In genomic region chr14:97586962-97587361, GRCm38 (mm10) we compare ENCODE assay signal across 9 mouse cellular contexts.
DNase-seq lines count a peak whose midpoint lies in the region; ATAC-seq and TF ChIP-seq lines count a peak whose summit lies in the region.
"Had no signal": no experiment of that assay in that cellular context is flagged by ENCODE, and none has a peak within 500 bp of the region (broad histone marks: within the 10 kb centered on the region; RNA-seq: fewer than 3 reads in every experiment).

No protein-coding gene starts in this region.

- H3K4me1 ChIP-seq in heart, postnatal 0 days (ENCODE audit: control insufficient read depth, insufficient read depth): peaks cover 3% of the 10 kb centered on the region
- H3K4me1 ChIP-seq in hindbrain, embryonic 12.5 days: peaks cover 6% of the 10 kb centered on the region
- H3K4me1 ChIP-seq in midbrain, embryonic 12.5 days: peaks cover 7% of the 10 kb centered on the region
- no peaks in the 10 kb centered on the region for H3K4me1 ChIP-seq in heart, embryonic 10.5 days

- no peaks in the 10 kb centered on the region for H3K36me3 ChIP-seq in heart, postnatal 0 days (replicated peaks; ENCODE audit: control insufficient read depth, insufficient read depth, low read length)
- H3K36me3 ChIP-seq in hindbrain, embryonic 12.5 days: no peaks in the 10 kb centered on the region
- no peaks in the 10 kb centered on the region for H3K36me3 ChIP-seq in midbrain, embryonic 12.5 days
- no peaks in the 10 kb centered on the region for H3K36me3 ChIP-seq in heart, embryonic 10.5 days

- WGBS in heart, postnatal 0 days: 13% methylated on average over 4 of the region's 4 CpGs
- WGBS in hindbrain, embryonic 12.5 days: 16% methylated on average over 4 of the region's 4 CpGs
- WGBS in midbrain, embryonic 12.5 days: 14% methylated on average over 4 of the region's 4 CpGs
- WGBS in heart, embryonic 10.5 days: 28% methylated on average over 4 of the region's 4 CpGs

- no peak overlapping the region for H3K27ac ChIP-seq in heart, postnatal 0 days (ENCODE audit: low read depth)
- no peak overlapping the region for H3K27ac ChIP-seq in hindbrain, embryonic 12.5 days
- no peak overlapping the region for H3K27ac ChIP-seq in midbrain, embryonic 12.5 days (replicated peaks)
- H3K27ac ChIP-seq in heart, embryonic 10.5 days: no peak overlapping the region

- no peaks in the 10 kb centered on the region for H3K9me3 ChIP-seq in heart, postnatal 0 days (replicated peaks; ENCODE audit: control insufficient read depth, low read length)
- H3K9me3 ChIP-seq in hindbrain, embryonic 12.5 days (replicated peaks): no peaks in the 10 kb centered on the region
- no peaks in the 10 kb centered on the region for H3K9me3 ChIP-seq in midbrain, embryonic 12.5 days
- H3K9me3 ChIP-seq in heart, embryonic 10.5 days: no peaks in the 10 kb centered on the region

- DNase-seq in heart, postnatal 0 days (ENCODE audit: low spot score): peak; percentile 16
- no peak for DNase-seq in heart, postnatal 25 days (ENCODE audit: low spot score)
- peak; percentile 78 for DNase-seq in brain, embryonic 14.5 days (ENCODE audit: low read depth)
- DNase-seq in gastrocnemius, adult 8-10 months (ENCODE audit: low spot score in 2 of 2): no peak
- no peak for DNase-seq in gastrocnemius, postnatal 10 days
- DNase-seq in heart, embryonic 10.5 days (ENCODE audit: low spot score): no peak
- DNase-seq: adrenal gland, postnatal 14 days had no signal

- intact Hi-C loops in heart, postnatal 25 days (cut with DNase I): loop anchor here (5.0 kb wide), 1 partner anchor 225 kb away; no protein-coding TSS in a partner anchor

- no peak overlapping the region for H3K4me3 ChIP-seq in heart, postnatal 0 days (ENCODE audit: low read depth, low read length)
- no peak overlapping the region for H3K4me3 ChIP-seq in hindbrain, embryonic 12.5 days
- no peak overlapping the region for H3K4me3 ChIP-seq in midbrain, embryonic 12.5 days
- no peak overlapping the region for H3K4me3 ChIP-seq in heart, embryonic 10.5 days

- no peak overlapping the region for H3K9ac ChIP-seq in heart, postnatal 0 days (replicated peaks; ENCODE audit: low read depth, low read length)
- no peak overlapping the region for H3K9ac ChIP-seq in hindbrain, embryonic 12.5 days
- no peak overlapping the region for H3K9ac ChIP-seq in midbrain, embryonic 12.5 days (replicated peaks)

- TF ChIP-seq POLR2A in brain, embryonic 14.5 days (IDR thresholded peaks at IDR 0.05; ENCODE audit: borderline replicate concordance, extremely low read depth, insufficient read depth, insufficient read length, poor library complexity, severe bottlenecking): no peak

- H3K27me3 ChIP-seq in heart, postnatal 0 days (ENCODE audit: control insufficient read depth, insufficient read depth, low read length): no peaks in the 10 kb centered on the region
- no peaks in the 10 kb centered on the region for H3K27me3 ChIP-seq in hindbrain, embryonic 12.5 days
- no peaks in the 10 kb centered on the region for H3K27me3 ChIP-seq in midbrain, embryonic 12.5 days
- no peaks in the 10 kb centered on the region for H3K27me3 ChIP-seq in heart, embryonic 10.5 days (ENCODE audit: insufficient read depth, poor library complexity, severe bottlenecking)

- TF ChIP-seq CTCF in heart, postnatal 0 days (IDR thresholded peaks at IDR 0.05; ENCODE audit: low read depth): peak; percentile 58
- peak; percentile 60; the same call in 1 of the 2 replicates for TF ChIP-seq CTCF in brain, embryonic 14.5 days (IDR thresholded peaks at IDR 0.05; ENCODE audit: borderline replicate concordance, extremely low read depth, insufficient read depth, insufficient read length)

- ATAC-seq in heart, postnatal 0 days (ENCODE audit: insufficient read depth, low read depth): no peak
- peak; percentile 63 for ATAC-seq in hindbrain, embryonic 12.5 days (ENCODE audit: low FRiP score)
- peak; percentile 80 for ATAC-seq in midbrain, embryonic 12.5 days (ENCODE audit: low FRiP score, low read depth)

- H3K4me2 ChIP-seq in heart, postnatal 0 days (ENCODE audit: low read depth, low read length): no peak overlapping the region
- H3K4me2 ChIP-seq in hindbrain, embryonic 12.5 days (replicated peaks): no peak overlapping the region
- no peak overlapping the region for H3K4me2 ChIP-seq in midbrain, embryonic 12.5 days (replicated peaks)

- TF ChIP-seq EP300 in heart, postnatal 0 days (IDR thresholded peaks at IDR 0.05; ENCODE audit: low read depth): no peak

Comparison
In these comparisons a context has a peak if more than half of its experiments do, and no peak if none do; other contexts are left out.
1. DNase-seq: peak in heart, postnatal 0 days (single experiment) and brain, embryonic 14.5 days (single experiment); none in heart, postnatal 25 days (single experiment), gastrocnemius, adult 8-10 months (0 of 2), gastrocnemius, postnatal 10 days (single experiment) and heart, embryonic 10.5 days (single experiment).